Mouse (Mus musculus): Measurements from ENCODE around the gene Tmem30b.
A peak's percentile ranks its signal among the peaks of the same experiment; 100 is the strongest.
"Not testable (repeated sequence)": the region's sequence is repeated elsewhere in the genome, so short reads cannot be mapped to it uniquely, and the experiment has no call there.

Tmem30b gene

DNA sequence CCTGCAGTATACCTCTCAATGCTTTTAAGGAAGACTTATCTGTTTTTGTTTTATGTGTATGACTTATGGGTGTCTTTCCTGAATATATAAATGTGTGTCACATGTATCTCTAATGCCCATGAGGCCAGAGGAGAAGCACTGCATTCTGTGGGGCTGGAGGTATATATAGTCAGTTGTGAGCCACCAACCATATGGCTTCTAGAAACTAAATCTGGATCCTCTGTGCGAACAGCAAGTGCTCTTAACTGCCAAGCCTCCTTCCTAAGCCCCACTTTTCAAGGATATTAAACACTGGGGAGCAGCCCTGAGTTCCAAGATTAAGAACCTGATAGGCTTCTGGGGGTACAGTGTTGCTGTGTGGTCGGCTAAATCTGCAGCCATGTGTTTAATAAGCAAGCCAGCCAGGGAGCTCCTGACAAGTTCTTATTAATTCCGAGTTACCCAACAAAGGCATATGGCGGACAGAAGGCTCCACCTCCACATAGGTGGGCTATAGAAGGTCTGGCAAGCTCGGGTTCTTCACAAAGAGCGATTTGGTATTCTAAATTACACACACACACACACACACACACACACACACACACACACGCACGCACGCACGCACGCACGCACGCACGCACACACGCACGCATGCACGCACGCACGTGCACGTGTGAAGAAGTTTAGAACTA is 12.5 kb upstream of the Tmem30b start:
- no peak for DNase-seq (ENCODE audit: low spot score in 2 of 2)

DNA sequence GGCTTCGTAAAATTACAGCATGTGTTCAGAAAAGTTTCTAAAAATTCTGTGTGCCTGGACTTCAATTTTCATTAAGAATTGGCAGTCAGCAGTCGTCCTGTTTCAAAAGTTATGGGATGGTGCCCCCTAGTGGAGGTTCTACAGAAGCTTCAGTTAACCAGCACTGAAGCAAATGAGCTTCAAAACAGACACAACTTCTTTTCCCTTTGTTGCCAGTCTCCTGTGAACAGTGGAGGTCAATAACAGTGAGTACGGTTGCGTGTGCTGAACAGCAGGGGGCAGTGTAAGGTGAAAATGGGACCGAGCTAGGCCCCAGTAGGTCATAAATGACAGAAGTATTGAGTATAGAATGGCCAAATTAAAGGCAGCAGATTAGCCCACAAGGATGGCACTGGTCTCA is 8.0 kb upstream of the Tmem30b start:
- peak; percentile 44 to 85 for DNase-seq (ENCODE audit: low spot score in 2 of 2)

GRCm38 (mm10) chr12:73548259-73548658 is 2.1 kb upstream of the Tmem30b start:
- no peak for DNase-seq (ENCODE audit: low spot score in 2 of 2)

GRCm38 (mm10) chr12:73547646-73548045 is 1.5 kb upstream of the Tmem30b start:
- no peak for DNase-seq (ENCODE audit: low spot score in 2 of 2)

DNA sequence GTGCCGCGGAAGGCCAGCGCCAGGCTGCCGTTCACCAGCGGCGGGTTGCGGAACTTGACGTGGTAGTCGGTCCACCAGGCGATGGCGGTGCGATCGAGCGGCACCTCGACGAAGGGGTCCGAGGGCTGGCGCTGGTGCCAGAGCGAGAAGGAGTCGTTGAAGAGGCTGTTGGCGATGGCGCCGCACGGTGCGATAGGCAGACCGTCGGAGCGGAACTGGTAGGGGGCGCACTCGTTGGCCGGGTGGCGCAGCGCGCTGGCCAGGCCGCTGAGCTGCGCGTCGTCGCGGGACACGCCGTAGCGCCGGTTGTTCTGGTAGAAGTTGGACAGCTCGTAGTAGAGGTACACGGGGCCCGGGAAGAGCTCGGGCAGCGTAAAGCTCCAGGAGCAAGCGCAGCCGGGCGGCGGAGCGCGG is 513 bp downstream of the Tmem30b start:
- DNase-seq (ENCODE audit: low spot score in 2 of 2), result peak in 1 of 2 experiments; percentile 60

GRCm38 (mm10) chr12:73544736-73545671 is 1.2 kb downstream of the Tmem30b start:
- DNase-seq (ENCODE audit: low spot score in 2 of 2), result no peak

DNA sequence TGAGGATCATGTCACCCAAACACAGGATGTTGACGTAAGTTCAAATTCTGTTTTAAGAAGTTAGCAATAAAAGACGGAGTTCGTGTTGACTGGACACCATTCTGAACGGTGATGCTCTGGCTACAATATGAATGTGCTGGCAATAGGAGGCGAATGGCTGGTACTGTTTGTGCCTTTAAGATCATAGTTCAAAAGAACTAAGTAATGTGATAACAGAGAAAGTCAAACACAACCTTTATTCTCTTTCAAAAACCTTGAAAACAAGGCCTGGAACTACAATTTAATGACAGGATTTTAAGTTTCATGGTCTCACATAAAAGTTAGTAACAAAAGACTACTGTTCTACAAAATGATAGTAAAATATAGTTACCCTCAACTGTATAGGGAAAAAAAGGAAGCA is 3.0 kb downstream of the Tmem30b start:
- no peak for DNase-seq (ENCODE audit: low spot score in 2 of 2)

DNA sequence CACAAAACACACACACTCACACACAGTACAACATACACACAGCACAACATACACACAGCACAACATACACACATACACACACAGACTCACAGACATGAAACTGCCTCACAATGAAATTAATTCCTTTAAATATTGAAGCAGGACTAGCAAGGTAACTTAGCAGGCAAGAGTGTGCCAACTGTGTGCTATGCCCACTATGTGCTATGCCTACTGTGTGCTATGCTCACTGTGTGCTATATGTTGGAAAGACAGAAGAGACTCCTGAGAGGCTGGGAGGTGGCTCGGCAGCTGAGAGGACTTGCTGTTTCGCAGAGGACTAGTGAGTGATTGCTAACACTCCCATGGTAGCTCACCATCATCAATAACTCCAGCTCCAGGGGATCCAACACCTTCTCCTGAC is 5.8 kb downstream of the Tmem30b start:
- DNase-seq (ENCODE audit: low spot score in 2 of 2), result no peak

- no peak for DNase-seq (ENCODE audit: low spot score in 2 of 2)
Observed at GRCm38 (mm10) chr12:73539151-73539550, 7.0 kb downstream of the Tmem30b start.

DNA sequence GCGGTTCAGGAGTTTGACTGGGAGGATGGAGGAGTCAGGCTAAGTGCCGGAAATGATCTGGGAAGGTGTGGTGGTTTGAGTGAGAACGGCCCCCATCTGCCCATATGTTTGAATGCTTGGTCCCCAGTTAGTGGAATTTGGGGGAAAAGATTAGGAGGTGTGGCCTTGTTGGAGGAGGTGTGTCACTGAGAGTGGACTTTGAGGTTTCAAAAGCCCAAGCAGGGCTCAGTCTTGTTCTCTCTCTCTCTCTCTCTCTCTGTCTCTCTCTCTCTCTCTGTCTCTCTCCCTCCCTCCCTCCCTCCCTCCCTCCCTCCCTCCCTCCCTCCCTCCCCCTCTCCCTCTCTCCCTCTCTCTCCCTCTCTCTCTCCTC is 8.1 kb downstream of the Tmem30b start:
- DNase-seq (ENCODE audit: low spot score in 2 of 2), result not testable (repeated sequence)

GRCm38 (mm10) chr12:73537499-73538138 is 8.6 kb downstream of the Tmem30b start:
- peak in 1 of 2 experiments; percentile 25 for DNase-seq (ENCODE audit: low spot score in 2 of 2)

DNA sequence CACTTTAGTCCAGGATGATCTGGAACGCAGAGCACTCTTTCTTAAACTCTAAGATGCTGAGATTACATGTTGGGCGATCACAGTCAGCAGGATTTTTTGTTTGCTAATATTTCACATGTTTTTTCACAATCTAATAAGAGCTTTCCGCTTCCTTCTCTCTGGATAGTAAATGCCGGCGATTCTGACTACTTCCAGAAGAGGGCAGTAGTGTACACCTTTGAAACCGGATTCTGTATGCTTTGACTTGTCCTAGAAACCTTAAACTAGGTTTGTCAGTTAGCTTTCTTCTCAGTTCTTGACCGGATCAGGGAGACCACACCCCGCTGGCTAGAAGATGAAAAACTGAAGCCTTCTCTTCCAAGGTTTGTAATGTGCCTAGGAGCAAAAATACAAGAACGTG is 11.6 kb downstream of the Tmem30b start:
- peak; percentile 18 to 58 for DNase-seq (ENCODE audit: low spot score in 2 of 2)

GRCm38 (mm10) chr12:73531889-73532479 is 14.2 kb downstream of the Tmem30b start:
- no peak for DNase-seq (ENCODE audit: low spot score in 2 of 2)

- DNase-seq (ENCODE audit: low spot score in 2 of 2), result no peak
Observed at GRCm38 (mm10) chr12:73529590-73529989, 16.6 kb downstream of the Tmem30b start.

DNA sequence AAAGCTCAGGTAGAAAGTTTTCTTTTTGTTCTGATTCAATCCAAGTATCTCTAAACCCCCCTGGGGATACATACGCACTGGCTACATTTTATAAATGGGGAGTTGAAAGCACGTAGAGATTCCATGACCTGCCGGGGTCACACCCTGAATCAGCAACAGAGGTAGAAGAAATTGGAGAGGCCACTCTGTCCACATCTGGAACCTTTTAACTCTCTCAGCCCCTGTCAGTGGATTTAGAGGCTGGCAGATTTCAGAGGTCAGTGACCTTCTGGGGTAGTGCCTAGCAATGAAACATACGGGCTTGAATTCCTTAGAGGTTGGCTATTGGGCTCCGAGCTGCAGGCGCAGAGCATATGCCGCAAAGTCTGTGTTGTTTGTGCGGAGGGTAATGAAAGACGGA is 17.1 kb downstream of the Tmem30b start:
- DNase-seq (ENCODE audit: low spot score in 2 of 2), result no peak

DNA sequence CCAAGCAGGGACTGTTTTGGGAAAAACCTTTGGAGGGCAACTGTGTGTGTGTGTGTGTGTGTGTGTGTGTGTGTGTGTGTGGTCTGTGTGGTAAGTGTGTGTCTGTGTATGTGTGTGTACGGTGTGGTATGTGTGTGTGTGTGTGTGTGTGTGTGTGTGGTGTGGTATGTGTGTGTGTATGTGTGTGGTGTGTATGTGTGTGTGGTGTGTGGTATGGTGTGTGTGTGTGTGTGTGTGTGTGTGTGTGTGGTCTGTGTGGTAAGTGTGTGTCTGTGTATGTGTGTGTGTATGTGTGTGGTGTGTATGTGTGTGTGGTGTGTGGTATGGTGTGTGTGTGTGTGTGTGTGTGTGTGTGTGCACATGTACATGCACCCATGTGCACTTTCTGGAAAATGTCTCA is 18.1 kb downstream of the Tmem30b start:
- not testable (repeated sequence) for DNase-seq (ENCODE audit: low spot score in 2 of 2)

GRCm38 (mm10) chr12:73525254-73525885 is 20.8 kb downstream of the Tmem30b start:
- no peak for DNase-seq (ENCODE audit: low spot score in 2 of 2)

DNA sequence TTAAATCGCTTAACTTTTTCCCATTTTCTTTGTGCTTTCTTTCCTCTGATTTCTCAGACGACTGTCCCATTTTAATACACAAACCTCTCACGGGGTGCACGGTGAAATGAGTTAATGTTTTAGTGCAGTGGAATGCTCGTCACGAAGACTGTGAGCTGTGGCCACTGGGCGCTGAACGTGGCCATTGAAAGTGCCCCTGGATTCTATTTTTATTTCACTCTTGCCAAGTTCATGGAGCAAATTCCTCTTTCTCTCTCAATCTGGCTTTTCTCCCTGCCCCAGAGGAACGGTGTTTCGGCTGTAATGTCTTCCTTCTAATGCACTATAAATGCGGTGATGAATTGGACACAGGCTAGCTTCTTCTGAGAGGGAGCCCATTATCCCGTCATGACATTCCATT is 23.1 kb downstream of the Tmem30b start:
- no peak for DNase-seq (ENCODE audit: low spot score in 2 of 2)

DNA sequence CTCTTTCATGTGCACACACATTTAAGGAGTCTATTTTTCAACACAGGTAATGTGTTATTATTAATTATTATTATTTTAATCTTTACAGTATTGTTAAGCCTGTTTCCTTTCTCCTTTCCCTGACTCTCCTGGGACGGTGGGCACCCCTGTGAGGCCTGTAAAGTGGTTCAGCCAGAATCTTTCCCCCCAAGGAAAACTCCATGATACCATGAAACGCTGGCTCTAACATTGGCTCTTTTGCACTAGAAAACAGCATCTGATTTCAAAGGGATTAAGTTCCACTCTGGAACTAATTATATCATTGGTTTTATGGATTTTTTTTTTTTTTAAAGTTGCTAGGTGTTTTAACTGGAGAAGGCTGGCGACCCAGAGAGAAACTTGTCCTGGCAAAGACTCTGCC is 24.2 kb downstream of the Tmem30b start:
- no peak for DNase-seq (ENCODE audit: low spot score in 2 of 2)

GRCm38 (mm10) chr12:73521238-73521841 is 24.9 kb downstream of the Tmem30b start:
- no peak for DNase-seq (ENCODE audit: low spot score in 2 of 2)

DNA sequence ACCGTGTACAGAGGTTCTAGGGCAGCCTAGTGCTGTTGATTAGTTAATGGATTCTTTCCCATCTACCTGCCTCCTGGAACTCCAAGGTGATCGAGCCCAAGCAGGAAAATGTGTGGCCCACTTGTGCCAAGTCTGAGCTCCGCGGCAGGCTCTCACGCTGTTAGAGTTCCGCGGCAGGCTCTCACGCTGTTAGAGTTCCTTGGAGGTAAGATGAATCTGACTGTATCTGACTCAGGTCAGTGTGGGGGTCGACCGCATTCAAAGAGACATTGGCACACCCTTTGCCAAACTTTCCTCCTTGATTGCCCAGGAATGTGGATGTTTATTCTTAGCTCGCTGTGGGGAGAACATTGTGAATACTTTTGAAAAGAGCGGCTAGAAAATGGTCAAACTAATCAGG is 28.4 kb downstream of the Tmem30b start:
- no peak for DNase-seq (ENCODE audit: low spot score in 2 of 2)
